Mouse (Mus musculus): ENCODE results near the gene Dnajc4.

DNA sequence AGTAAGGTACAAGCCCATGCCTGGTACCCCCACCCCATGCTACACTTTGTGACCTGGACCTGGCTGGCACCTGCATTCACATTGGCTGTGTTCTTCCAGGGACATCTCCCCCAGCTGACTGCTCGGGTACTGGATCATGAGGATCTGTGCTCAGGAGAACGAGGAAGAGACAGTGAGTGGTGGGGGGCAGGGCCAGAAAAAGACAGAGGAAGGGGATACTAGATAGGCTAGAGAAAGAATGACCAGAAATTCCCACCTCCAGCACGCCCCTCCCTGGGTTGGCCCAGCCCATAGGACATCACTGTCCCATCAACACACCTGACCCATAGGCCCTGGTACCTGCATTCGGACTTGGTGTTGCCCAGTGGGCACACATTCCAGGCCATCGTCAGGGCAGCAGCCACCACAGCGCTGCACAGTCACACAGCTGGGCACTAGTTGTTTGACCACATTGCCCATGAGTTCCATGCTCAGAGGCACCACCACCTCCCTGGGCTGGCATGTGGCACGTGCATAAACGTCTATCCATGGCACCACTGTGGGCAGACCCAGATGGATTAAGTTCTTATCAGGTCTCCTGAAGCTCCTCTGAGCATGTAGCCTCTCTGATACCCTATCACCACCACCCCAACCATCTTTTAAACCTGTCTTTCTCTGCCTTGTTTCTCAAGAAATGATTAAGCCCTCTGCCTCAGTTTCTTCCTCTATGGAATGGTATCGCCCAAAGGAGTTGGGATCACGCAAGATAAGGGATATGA, 6.2 kb downstream of the Dnajc4 start:
- no peak for TF ChIP-seq EP300 (IDR thresholded peaks at IDR 0.05; ENCODE audit: insufficient read depth, low read depth, low read length)
- no peak for TF ChIP-seq CTCF (IDR thresholded peaks at IDR 0.05)
